Mouse (Mus musculus) layer of hippocampus, adult 18-20 months (tissue): ENCODE data around the gene Fbxo33. TPM values are rescaled to one million over a fixed set of nuclear protein-coding genes. Genes with fewer than 3 reads are reported as not detected.
"Not testable (repeated sequence)": the region's sequence is repeated elsewhere in the genome, so short reads cannot be mapped to it uniquely, and the experiment has no call there.

Experiments used
- DNase-seq, 2 experiments: peaks; one replicate each; pipeline ENCODE4 v3.0.0; 2022; ENCODE audit warnings: low spot score in 2 of 2
- long read RNA-seq: library from polyadenylated mRNA; stranded (forward); transcript quantifications from one replicate; pipeline ENCODE4 v2.0.0, GENCODE M21; 2021
- total RNA-seq, 2 experiments: library from RNA; stranded (reverse); gene quantifications; 2 replicates each; pipeline ENCODE4 v1.2.3; 2021

Gene Fbxo33
- 10 to 100 TPM; 60.3 to 64.4 TPM for total RNA-seq
- long read RNA-seq, transcript Fbxo33-201 (4 exons, 3,688 nt) = major isoform, 41 of 47 reads
- long read RNA-seq, partial matches to known transcripts = 2 of 47 reads
- long read RNA-seq, other reads (novel, unspliced or antisense) = 4 of 47 reads

DNA sequence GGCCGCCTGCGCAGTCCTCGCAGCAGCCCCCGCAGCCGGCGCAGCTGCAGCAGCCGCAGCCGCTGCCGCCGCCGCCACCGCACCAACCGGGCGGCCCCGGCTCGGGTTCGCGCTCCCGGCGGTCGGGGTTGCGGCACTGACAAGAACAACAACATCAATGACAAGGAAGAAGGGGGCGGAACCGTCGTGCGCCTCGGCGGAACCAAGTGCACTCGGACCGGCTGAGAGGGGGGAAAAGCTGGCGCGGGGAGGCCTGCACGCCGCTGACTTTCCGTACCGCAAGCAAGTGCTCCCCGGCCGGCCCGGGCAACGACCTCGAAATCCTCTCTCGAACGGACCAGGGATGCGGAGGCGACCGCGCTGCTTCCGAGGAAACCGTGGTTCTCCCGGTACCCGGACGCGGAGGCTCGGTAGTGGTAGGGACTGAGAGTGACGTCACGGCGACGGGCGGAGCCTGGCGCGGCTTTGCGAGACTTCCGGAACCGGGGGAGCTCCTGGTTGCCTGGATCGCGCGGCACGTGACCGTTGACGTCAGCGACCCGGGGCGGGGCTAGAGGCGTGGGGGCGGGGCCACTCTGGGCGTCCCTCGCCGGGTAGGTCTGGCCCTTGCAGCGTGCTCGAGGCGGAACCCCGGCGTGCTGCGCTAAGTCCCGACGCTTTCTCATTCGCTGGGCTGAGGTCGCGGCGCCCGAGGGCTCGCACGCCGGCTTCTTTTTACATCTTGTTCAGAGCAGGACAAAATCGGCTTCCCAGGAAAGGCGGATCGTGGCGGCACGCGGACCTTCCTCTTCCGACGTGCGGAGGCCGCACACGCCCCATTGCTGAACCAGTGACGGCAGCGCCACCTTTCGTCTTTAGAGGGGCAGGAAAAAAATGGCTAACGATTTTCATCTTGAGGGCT is at the start of gene Fbxo33:
Gene Fbxo33 (minus strand): TSS at position 401 of the 901 bp plus-strand sequence.
- DNase-seq = peak; percentile 96 to 98

GRCm38 (mm10) chr12:59265942-59266231 is 46.4 kb upstream of the Fbxo33 start:
- DNase-seq = no peak

- DNase-seq = peak; percentile 51 to 73
These were observed 45.8 kb upstream of the Fbxo33 start for GRCm38 (mm10) chr12:59265207-59265941.

DNA sequence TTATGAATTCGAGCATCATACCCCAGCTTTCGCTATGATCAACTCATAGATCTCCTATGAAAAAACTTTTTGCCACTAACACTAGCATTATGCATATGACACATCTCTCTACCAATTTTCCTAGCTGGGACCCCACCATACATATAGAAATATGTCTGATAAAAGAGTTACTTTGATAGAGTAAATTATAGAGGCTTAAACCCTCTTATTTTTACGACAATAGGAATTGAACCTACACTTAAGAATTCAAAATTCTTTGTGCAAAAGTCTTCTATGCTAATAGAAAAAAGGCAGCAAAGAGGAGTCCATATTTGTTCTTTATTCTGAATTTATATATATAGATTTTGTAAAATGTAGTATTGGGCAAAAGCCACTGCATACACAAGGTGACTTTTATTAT is 43.3 kb upstream of the Fbxo33 start:
- no peak for DNase-seq

DNA sequence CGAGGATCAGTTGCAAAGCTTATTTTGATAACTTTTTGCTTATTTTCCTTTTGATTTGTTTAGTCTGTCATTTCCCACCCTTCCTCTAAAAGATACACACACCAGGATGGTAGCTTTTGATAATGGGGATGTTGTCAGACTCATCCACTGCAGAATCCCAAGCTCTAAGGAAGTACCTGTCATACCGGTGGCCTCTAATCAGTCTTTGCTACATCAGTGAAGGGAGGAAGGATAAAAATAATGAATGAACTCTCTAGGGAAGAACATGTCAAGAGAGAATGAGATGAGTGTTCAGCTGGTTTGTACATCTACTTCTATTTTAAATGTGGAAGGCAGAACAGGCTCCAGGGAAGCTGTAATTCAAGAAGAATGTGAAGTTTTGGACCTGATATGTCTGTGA is 41.3 kb upstream of the Fbxo33 start:
- no peak for DNase-seq

DNA sequence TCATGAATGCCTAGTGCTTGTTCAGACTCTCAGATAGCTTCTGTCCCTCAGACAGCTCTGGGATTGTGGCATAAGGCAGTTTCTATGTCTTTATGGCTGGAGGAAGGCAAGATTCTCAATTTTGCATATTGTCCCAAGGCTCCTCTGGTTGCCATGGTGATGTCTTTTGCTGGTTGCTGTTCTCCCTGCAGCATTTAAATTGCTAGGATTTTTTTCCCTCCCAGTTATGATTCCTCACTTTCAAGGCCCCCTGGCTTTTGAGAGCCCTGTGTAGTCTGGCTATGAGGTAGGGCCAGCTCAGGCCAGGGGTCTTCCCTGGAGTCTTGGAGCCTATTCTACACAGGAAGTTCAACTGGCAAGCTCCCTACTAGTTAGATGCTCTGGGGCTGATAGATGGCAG is 40.8 kb upstream of the Fbxo33 start:
- peak; percentile 50 to 72 for DNase-seq

- no peak for DNase-seq
These were observed 39.5 kb upstream of the Fbxo33 start for GRCm38 (mm10) chr12:59259015-59259414.

GRCm38 (mm10) chr12:59250259-59250827 is 30.8 kb upstream of the Fbxo33 start:
- no peak for DNase-seq

- DNase-seq = no peak
These were observed 29.4 kb upstream of the Fbxo33 start for GRCm38 (mm10) chr12:59248969-59249368.

GRCm38 (mm10) chr12:59241031-59241430 is 21.5 kb upstream of the Fbxo33 start:
- DNase-seq = not testable (repeated sequence)

GRCm38 (mm10) chr12:59238434-59238833 is 18.9 kb upstream of the Fbxo33 start:
- DNase-seq = peak in 1 of 2 experiments; percentile 55

DNA sequence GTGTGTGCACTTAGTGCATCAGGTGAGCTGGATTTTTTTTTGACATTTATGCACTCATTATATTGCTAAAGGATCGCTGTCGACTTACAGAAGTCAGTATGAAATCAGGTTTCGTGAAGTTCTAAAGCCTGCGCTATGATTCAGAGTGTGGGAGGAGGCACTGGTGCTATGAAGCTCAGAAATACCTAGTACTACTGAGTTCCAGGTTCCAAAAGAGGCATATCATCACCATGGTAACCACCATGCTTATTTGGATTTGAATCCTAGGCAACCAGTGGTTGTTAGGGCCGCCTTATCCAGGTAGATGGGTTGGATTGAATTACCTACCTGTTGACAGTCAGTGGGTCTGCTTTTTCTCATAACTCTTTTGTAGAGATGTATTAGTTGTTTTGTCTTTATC is 8.9 kb upstream of the Fbxo33 start:
- peak in 1 of 2 experiments; percentile 72 for DNase-seq

DNA sequence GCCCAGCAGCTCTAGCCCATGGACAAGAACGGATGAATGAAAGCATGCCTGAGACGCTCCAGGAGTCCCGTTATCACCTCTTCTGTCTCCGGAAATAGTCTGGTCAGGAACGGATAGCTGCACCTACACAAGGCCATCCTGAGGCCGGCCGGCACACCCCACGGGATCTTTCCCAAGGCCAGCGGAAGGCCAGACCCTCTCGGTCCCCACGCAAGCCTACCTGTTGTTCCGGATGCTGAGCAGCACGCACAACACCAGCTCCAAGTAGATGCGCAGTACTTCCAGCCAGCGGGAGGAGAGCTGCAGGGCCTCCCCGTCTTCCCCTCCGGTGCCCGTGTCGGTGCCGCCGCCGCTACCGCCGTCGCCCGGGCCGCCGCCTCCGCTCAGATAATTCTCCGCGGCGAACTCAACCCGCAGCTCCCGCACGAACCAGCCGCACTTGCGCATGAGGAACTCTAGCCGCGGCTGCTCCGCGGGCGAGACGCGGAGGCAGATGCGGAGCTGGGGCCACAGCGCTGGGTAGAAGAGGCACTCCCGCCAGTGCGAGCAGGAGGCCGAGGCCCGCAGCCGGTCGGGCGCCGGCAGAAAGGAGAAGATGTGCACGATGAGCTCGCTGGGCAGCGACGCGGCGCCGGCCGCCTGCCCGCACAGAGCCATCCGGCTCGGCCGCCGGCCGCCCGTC is 744 bp downstream of the Fbxo33 start:
- DNase-seq = peak; percentile 47 to 59

DNA sequence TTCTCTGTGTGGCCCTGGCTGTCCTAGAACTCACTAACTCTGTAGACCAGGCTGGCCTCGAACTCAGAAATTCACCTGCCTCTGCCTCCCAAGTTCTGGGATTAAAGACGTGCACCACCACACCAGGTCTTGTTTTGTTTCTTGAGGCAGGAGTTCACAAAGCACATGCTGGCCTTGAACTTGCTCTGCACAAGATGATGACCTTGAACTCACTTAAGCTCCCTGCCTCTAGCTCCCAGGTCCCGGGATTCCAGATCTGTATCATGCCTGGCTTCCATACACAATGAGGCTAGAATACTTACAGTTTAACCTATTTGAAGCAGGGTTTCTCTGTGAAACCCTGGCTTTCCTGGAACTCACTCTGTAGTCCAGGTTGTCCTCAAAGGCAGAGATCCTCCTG is 2.2 kb downstream of the Fbxo33 start:
- no peak for DNase-seq

DNA sequence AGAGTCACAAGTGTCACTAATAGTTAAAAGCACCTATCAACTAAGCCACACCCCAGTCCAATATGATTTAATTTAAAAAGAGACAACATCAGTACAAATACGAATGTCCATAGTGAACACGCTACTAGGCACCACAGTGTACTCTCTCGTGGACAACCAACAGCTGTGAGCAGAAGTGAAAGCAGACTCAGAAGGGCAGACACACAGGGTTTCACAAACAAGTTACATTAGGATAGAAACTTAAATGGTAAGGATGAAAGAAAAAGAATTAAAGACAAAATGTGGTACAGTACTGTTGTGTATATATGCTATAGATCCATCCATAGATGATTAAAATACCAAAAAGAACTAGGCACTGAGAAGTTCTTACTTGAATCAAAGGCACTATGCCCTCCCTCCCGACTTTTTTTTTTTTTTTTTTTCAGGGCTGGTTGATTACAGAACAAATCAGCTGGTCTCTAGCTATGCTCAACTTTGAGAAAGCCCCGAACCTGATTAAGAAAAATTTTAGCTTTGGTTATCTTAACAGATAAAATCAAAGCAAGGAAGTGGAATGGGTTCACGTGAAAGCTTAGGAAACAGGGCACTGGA is 2.8 kb downstream of the Fbxo33 start:
- DNase-seq = no peak

DNA sequence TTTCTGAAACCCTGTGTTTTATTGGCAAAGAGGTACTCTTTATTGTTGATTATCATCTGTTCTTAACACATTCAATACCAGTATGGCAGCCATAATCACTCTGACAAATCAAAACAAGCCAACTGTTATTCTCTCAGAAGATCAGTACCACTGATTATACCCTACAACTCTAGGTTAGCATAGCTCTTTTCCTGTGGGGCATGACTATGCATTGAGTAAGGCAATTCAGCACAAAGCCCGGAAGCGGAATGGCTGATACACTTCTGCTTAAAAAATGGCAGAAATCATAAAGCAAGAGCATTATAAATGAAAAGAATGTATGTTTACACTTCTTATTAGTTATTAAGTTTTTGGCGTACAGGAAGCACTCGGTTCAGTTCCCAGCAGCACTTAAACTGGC is 3.3 kb downstream of the Fbxo33 start:
- no peak for DNase-seq

DNA sequence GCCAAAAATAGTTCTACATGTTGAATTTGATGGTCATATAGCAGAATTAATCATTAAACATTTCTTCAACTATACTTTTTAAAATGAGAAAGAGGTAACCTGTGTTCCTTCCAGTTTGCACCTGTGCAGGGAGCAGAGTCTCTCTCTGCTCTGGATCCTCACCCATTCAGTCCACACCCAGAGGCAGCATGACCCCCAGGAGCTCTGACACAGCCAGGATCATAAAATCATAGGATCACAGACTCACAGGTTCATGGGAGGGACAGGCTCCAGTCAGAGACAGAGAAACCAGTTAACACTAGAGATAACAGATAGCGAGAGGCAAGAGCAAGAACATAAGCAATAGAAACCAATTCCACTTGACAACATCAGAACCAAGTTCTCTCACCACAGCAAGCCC is 11.7 kb downstream of the Fbxo33 start:
- DNase-seq = no peak

GRCm38 (mm10) chr12:59207000-59207390 is 12.5 kb downstream of the Fbxo33 start:
- no peak for DNase-seq

GRCm38 (mm10) chr12:59206208-59206999 is 13.1 kb downstream of the Fbxo33 start:
- DNase-seq = no peak

DNA sequence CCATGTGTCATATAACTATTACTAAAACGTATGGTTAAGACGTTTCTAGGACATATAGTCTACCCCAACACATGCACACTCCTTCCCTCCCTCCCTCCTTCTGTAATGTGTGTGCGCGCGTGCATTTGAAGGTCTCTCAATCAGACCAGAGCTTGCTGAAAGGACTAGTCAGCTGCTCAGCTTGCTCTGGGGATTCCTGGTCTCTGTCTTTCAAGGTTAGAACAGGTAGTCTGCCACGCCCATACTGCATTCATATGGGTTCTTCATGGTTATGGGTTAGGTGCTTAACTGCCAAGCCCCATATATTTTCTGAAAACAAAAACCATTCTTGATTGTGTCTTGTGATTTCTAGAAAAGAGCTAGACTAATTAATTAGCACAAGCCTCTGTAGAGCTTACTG is 14.0 kb downstream of the Fbxo33 start:
- no peak for DNase-seq
